Mouse (Mus musculus) testis, postnatal 10 days (tissue): ENCODE results near the gene Hoxb7.

Experiments
- DNase-seq: peaks from one replicate; pipeline ENCODE4 v3.0.0; 2021; ENCODE audit warnings: low spot score

Gene Hoxb7

GRCm38 (mm10) chr11:96268031-96268745 is 18.2 kb upstream of the Hoxb7 start:
- no peak for DNase-seq

- DNase-seq = peak; percentile 89
Measured at GRCm38 (mm10) chr11:96269869-96270268, 16.6 kb upstream of the Hoxb7 start.

GRCm38 (mm10) chr11:96270996-96271540 is 15.4 kb upstream of the Hoxb7 start, which contains the start of gene Hoxb9:
Gene Hoxb9, plus strand, starts transcription at chr11:96271457.
- peak; percentile 78 for DNase-seq

GRCm38 (mm10) chr11:96271541-96272011 is 14.8 kb upstream of the Hoxb7 start:
- DNase-seq = peak; percentile 70

- DNase-seq = no peak
Measured at GRCm38 (mm10) chr11:96272024-96272921, 14.2 kb upstream of the Hoxb7 start.

- no peak for DNase-seq
Measured at GRCm38 (mm10) chr11:96274428-96274827, 12.0 kb upstream of the Hoxb7 start.

GRCm38 (mm10) chr11:96275896-96276295 is 10.5 kb upstream of the Hoxb7 start:
- no peak for DNase-seq

- DNase-seq = no peak
Measured at GRCm38 (mm10) chr11:96277151-96278044, 9.0 kb upstream of the Hoxb7 start.

GRCm38 (mm10) chr11:96278324-96278723 is 8.1 kb upstream of the Hoxb7 start:
- no peak for DNase-seq

- DNase-seq = peak; percentile 88
Measured at GRCm38 (mm10) chr11:96278773-96279172, 7.7 kb upstream of the Hoxb7 start.

- DNase-seq = no peak
Measured at GRCm38 (mm10) chr11:96279421-96280233, 6.8 kb upstream of the Hoxb7 start.

- DNase-seq = no peak
Measured at GRCm38 (mm10) chr11:96280399-96281378, 5.7 kb upstream of the Hoxb7 start.

- no peak for DNase-seq
Measured at GRCm38 (mm10) chr11:96281396-96281795, 5.0 kb upstream of the Hoxb7 start.

GRCm38 (mm10) chr11:96281855-96282570 is 4.4 kb upstream of the Hoxb7 start, which contains the start of gene Hoxb8:
Gene Hoxb8, plus strand, starts transcription at chr11:96281905.
- no peak for DNase-seq

GRCm38 (mm10) chr11:96282795-96283430 is 3.5 kb upstream of the Hoxb7 start:
- no peak for DNase-seq

GRCm38 (mm10) chr11:96284041-96284749 is 2.2 kb upstream of the Hoxb7 start:
- DNase-seq = no peak
